Mouse (Mus musculus) left cerebral cortex, adult 18-20 months (tissue): ENCODE measurements around the gene Lama4. TPM values are rescaled to one million over a fixed set of nuclear protein-coding genes. Genes with fewer than 3 reads are reported as not detected.

Experiments
- DNase-seq, 2 experiments: peaks; one replicate each; pipeline ENCODE4 v3.0.0; 2021 to 2022; ENCODE audit warnings: low spot score in 2 of 2, mixed read lengths in 1 of 2
- total RNA-seq, 2 experiments: library from RNA; stranded (reverse); gene quantifications; 2 replicates each; pipeline ENCODE4 v1.2.3; 2021

Gene Lama4
- total RNA-seq, 2 experiments from 2014 or later: 8.6 to 9.5 TPM

DNA sequence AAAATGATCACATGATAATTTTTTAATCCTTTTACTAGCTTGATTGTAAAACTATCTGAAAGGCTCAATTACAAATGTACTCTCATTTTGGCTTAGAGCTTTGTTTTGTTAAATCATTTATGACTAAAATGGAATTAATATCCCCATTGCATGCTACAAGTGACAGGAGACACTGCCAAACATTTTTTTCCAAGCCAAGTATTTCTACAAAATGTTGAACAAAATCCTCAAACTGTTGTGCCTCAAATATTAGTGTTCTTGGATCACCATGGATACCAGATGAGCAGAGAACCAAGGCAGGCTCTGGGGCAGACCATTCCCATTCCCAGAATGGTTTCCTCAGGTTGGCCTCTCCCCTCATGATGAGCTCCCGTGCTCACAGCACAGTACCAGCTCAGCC, 79.8 kb downstream of the Lama4 start:
- no peak for DNase-seq

DNA sequence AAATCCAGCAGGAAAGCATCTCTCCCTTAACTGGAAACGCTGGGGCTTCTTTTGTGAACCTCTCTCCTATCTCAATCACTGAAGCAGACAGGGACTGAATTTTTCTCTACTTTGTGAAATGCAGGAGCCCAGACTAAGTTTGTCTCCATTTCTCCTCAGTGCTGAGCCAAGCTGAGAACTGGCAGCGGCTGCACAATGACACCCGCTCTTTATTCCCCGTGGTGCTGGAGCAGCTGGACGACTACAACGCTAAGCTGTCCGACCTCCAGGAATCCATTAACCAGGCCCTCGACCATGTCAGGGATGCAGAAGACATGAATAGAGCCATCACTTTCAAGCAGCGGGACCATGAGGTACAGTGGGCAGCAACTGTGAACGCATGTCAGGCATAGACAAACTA, 82.5 kb downstream of the Lama4 start:
- DNase-seq: no peak

DNA sequence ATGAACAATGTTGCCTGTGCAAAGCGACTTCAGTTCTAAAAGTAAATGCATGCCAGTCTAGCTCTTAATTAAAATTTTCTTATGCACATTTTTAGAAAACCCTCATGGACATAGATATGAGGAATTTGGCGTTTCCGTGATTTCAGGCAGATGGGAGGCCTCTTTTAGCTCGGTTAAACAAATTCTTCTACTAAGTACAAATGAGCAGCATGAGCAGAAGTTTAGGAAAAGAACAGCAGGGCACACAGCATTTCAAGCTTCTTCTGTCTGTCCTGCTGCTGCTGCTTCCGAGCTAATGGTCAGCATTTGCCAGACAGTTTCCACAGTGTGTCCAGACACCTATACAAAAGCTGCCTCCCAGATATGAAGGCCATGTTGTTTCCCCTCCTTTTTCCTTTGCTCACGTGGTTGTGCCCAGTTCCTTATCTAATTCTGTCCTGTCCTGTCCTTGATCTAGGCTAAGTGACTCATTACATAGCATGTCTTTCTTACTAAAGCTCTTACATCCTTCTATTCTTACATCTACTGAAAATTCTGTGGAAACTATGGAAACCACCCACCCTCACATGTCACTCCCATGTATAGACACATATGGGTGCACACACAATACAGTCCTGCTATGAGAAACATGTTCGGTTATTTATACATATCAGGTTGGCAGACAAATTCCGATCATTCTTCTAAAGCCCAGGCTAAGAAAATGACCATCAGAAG, 84.4 kb downstream of the Lama4 start:
- peak in 1 of 2 experiments; percentile 10 for DNase-seq

DNA sequence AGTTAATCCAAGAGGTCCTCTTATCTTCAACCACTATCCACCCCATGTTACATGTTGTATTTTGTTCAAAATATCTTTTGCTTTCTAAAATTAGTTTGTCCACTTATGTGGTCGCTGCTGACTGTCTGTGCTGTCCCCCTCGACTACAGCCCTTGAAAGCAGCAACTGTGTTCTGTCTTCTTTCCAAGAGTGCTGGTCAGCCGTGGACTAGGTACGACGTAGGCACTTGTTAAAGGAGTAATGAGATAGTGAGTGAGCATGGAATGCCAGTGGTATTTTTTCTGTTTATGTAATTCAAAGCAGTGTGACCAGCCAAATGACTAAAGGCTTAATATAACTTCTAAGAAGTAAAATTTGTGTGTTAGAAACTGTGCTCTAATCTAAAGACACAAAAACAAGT, 90.7 kb downstream of the Lama4 start:
- no peak for DNase-seq

DNA sequence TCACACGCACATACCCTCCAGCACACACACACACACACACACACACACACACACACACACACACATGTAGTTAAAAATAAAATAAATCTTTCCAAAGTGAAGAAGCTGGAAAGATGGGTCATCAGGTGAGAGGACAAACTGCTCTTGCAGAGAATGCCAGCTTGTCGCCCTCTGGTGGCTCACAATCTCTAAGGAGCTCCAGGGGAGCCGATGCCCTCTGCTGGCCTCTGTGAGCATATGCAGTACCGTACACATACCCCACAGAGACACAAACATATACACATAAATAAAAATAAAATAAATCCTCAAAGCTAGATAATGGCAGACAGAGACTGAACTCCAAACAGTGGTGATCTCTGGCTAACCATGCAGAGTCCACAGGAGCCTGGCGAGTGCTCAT, 99.4 kb downstream of the Lama4 start:
- DNase-seq: no peak

DNA sequence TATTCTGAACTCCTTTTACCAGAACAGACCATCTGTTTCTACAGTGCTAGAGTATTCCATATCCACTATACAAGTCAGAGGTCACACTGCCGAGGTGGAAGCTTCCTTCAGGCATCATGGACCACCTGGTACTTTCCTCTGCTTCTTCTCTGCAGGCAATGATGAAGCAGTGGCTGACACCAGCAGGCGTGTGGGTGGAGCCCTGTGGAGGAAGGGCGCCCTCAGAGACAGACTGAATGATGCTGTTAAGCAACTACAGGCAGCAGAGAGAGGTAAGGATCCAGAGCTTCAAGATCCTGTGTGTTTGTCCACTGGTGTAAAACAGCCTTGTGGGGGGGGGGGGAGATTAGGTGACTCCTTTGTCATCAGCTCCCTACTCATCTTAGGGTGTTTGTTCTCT, 100.1 kb downstream of the Lama4 start:
- no peak for DNase-seq

DNA sequence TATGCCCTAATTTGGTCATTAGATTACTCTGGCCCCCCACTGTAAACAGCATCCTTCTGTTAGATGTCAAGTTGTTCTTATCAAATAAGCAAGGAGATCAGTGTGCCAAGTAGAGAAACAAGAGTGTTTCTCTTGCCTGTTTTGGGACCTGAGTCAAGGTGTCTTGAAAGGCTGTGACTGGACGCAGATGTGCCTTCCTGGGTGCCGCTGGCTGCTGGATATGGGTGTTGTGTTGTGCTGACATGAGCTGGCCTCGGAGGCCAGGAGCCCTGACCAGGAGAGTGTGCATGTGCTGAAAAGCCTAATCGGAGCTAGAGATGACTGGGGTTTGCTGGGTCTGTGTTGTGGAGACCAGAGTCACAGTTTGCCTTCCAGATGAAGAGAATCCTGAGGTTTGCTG, 100.7 kb downstream of the Lama4 start:
- no peak for DNase-seq

DNA sequence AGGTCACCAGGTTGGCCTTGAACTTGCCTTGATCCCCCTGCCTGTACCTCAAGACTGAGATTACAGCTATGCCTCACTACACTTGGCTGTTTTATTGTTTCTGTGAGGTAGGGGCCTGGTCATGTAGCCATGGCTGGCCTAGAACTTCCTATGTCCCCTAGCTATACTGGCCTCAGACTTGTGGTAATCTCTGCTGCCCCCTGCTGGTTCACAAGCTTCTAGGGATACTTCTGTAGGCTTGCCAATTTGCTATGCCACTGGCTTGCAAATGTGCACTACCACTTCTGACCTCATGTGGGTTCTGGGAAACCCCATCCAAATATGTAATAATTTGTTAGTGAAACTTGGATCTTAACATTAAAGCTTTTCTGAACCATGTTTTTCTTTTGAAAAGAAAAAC, 101.6 kb downstream of the Lama4 start:
- DNase-seq: peak; percentile 55 to 69

DNA sequence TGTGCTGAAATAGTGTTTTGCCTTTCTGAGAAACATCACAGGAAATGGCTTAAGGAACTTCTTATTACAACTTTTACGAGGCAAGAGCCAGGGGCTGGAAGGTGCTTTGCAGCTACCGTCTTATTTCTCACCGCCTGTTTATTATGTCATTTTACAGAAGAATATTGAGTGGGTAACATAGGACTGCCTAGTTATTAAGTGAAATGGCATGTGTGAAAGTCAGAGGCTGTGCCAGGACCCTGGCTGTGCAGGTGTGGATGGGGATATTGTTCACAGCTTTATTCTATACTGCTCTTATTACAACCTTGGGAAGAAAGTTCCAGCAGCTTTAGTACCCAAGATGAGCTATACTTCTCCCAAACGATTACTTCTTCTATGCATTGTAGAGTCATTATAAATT, 106.7 kb downstream of the Lama4 start:
- no peak for DNase-seq

DNA sequence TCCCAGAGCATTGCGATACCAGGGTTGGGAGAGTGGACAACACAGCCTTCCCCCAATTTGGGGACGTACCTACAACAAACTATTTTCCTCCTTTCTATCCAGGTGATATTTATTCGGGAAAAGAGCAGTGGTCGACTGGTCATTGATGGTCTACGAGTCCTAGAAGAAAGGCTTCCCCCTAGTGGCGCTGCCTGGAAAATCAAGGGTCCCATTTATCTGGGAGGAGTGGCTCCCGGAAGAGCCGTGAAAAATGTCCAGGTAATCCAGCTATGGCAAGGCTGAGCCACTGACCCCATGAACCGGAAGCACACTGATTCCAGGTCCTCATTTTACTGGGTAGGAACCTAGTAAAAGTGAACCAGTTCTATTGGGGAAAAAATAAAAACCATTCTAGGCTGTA, 131.7 kb downstream of the Lama4 start:
- peak; percentile 36 to 55 for DNase-seq

DNA sequence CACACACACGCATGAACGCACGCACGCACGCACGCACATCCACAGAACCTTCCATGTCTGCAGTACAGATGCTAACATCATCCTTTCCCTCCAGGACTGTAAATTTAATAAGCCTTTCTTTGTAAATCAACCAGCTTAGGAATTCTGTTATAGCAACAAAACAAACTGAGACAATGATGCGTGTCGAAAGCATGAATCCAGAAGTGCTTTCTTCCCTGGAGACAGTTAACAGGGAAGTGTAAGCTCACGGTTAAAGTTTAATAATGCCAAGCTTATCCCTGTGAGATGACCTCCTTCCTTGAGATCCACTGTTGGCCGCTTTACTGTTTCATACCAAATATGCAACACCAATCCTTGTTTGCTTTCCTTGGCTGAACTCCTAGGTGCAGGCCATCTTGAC, 133.4 kb downstream of the Lama4 start:
- DNase-seq: no peak

DNA sequence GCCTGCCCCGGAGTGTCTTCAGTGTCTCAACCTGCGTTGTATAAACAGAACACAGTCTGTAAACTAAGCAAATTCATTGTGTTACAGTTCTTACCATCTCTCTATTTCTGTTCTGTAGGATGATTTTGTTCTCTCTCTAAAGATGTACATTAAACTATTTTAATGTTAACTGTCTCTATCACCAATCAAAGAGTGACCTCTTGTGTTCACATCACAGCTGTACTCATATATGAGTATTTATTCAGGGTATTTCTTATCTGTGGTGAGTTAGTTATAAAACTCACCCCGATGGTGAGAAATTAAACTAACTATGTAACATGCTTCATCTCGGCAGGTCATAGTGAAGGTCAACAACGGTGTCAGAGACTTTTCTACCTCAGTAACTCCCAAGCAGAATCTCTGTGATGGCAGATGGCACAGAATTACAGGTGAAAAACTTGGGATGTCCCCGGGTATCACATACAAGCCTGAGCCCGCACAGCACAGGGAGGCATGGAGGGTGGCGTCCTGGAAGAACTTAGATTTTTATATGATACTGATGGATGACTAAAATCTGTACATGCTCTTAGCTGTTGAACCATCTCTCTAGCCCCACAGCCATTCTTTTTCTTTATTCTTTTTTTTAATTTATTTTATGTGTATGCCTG, 139.6 kb downstream of the Lama4 start:
- no peak for DNase-seq

DNA sequence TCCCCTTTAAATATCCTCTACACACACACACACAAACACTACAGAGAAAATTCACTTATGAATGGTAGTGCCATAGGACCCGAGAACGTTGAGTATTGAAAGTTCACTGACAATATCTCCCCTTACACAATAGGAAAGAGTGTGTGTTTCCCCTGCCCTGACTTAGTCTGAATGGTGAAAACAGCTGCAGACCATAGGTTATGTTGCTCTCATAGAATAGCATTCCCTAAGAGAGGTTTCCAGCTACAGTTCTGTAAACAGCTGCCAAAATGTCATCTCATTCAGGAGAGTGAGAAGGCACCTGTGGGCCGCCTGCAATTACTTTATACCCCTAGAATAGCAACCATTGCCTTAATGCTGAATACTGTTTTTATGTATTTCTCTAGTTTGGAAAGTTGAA, 141.1 kb downstream of the Lama4 start:
- no peak for DNase-seq

DNA sequence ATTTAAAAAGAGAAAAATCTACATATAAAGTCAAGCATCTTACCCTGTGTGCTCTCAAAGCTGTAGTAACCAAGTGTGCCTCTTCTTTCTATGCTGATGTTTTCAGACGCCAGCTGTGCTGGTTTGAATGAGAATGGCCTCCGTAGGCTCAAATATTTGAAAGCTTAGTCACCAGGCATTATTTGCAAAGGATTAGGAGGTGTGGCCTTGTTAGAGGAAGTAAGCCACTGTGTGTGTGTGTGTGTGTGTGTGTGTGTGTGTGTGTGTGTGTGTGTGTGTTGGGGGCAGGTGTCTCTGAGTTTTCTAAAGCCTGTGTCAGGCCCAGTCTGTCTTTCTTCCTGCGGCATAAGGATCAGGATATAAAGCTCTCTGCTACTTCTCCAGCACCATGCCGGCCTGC, 141.6 kb downstream of the Lama4 start:
- DNase-seq: no peak

DNA sequence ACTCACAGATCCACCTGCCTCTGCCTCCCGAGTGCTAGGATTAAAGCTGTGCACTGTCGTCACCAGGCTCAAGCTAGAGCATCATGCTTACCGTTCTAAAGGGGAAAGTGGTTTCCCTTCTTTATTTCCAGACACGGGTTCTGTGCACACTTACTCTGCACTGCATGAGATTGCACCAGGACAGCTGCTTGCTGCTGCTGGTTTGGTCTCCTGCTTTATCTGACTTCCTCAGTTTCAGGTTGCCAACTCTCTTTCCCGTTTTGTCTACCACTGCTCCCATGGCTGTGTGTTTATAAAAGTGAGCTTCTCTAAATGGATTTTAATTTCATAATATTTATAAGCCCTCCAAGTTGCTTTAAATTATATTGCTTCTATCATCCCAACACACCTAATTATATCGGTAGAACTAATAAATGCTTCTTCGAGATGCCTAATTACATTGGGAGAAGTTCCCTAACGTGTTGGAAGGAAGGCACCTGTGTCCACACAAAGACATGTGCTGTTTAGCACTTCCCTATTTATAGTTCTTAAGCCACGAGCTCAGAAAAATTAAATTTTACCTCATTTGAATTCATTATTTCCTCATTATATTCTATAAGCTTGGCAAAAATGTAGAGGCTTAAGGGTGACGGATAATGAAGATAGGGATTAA, 143.6 kb downstream of the Lama4 start:
- no peak for DNase-seq

DNA sequence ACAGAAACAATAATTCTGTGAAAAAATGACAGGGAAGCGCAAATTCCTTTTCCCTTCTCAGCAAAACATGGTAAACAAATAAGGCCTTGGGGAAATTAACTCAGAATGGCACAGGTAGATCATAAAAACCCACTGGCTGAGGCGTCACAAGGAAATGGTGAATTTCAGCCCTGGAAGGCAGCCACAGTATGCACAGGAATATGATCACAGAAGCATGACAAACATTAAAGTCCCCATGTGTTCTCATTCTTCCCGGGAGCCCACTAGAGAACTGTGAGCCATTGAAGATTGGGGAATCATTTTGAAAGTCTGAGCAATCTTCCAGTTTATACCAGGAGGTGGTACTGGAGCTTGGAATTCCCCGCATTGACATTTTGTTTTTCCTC, 144.2 kb downstream of the Lama4 start:
- DNase-seq: no peak

DNA sequence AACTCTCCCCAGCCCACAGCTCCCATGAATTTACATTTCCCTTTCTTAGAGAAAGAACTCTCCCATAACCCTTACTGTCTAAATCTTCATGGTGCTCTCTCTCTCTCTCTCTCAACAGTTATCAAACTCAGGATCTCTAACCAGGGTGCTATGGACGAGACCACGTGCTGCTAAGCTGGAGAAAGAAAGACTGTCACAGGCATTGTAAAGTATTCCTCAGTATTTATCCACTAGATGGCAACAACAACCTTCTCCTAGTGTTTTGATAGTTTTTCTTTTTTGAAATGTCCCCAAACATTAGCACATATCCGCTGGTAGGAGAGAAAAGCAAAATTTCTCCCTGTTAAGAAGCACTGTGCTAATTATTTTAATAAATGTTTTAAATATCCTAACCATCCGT, 156.1 kb downstream of the Lama4 start:
- no peak for DNase-seq

DNA sequence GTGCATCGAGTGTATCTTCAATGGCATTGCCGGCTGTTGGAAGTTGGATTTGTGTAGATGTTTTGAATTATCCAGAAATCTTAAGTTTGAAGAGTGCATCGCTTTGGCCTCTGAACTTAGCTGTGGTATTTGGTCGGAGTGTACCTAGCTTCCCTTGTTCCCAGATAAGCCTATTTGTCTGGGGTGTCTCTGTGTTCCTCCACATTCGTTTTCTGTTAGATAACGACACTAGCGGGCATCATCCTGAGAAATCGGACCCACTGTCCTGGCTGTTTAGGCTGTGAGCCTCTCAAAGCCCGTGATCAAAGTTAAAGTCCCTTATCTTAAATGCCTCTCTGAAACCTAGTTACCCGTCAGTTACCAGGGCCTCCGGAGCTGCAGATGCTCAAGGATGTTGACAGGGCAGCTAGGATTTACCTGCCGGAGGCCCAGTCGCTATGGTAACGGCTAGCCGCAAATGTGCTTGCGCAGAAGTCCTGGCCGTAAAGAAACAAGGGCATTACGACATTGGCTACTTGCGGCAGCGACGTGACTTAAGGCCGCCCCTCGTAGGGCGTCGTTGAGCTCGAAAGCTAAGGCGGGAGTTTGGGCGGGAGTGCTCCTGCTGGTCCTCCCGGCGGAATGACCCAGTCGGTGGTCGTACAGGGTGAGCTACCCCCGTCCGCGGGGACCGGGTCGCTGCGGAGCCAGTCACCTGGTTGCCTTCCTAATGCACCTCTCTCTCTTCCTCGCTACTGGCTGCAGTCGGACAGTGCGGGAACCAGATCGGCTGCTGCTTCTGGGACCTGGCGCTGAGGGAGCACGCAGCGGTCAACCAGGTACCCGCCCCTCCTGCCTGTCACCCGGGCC, 168.4 kb downstream of the Lama4 start, which contains the start of the genes Fam229b and Tube1:
Gene Fam229b, minus strand, starts transcription at position 453 of the 849 bp plus-strand sequence.
Gene Tube1, plus strand, starts transcription at position 515 of the 849 bp plus-strand sequence.
- peak; percentile 90 to 93 for DNase-seq

DNA sequence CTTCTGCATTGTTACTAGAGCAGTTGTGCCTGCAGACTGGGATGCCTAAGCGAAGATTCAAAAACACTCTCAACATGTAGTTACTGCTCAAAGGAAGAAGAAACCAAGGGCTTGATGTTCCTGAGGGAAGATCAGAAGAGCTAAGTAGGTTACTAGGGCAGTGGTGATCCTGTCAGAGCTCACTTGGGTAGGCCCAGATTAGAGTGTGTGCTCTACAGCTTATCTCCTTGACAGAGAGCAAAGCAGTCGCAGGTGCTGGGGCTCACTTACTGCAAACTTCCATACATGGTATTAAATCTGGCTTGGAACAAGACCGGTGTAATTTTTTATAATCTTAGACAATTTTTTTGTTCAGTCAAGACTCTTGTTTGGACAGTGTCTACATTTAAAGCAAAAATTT, 172.5 kb downstream of the Lama4 start:
- no peak for DNase-seq

DNA sequence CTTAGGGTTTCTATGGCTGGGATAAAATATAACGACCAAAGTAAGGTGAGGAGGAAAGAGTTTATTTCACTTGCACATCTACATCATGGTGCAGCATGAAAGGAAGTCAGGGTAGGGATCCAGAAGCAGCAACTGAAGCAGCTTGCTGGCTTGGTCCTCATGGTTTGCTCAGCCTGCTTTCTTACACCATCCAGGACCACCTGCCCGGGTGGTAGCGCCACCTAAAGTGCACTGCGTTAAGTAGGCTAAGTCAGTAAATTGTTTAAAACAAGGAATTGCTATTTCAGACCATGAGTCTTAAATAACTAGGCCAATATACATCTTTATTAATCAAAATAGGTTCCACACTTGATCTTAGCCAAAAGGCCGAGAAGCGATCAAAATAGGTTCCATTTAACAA, 173.4 kb downstream of the Lama4 start:
- no peak for DNase-seq

DNA sequence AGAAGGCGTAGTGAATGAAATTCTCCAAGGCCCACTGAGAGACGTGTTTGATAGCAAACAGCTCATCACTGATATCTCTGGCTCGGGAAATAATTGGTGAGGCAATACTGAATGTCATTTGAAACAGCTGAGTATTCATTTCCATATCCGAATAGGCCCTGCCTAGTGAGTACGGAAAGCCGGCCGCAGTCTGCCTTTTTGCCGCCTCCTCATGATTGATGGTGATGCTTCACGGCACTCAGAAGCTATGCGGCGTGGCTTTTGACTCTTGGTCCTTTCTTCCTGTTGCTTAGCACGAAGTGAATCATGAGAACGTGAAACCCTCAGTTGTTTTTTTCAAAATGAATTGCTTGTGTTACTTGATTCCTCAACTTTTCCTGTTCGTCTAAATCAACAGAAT, 175.5 kb downstream of the Lama4 start:
- no peak for DNase-seq

DNA sequence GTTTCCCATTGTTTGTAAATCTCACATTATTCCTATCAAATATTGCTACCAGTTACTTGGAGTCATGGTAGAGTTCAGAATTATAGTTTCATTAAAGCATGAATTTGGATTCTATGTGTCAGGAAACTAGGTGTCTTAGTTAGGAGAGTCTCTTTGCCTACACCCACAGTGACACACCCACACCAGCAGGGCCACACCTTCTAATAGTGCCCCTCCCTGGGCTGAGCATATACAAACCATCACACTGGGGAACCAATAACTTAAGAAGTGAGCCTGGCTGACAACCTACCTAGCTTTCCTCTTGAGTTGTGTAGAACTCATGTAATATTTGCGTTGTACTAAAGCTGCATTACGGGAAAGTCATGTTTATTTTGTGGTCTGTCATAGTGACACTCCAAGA, 176.1 kb downstream of the Lama4 start:
- no peak for DNase-seq
